Mouse (Mus musculus): Measurements from ENCODE around the gene Ino80b.

GRCm38 (mm10) chr6:83145805-83146204 lies 20.6 kb upstream of the Ino80b start:
- no peak for TF ChIP-seq POLR2A (IDR thresholded peaks at IDR 0.05; ENCODE audit: control insufficient read depth, low read depth, low read length)
- TF ChIP-seq CTCF (IDR thresholded peaks at IDR 0.05; ENCODE audit: control insufficient read depth, insufficient read depth, insufficient replicate concordance, low read depth, low read length): no peak

All from testis, adult 2 months (tissue).